Mouse (Mus musculus) liver, adult 2 months (tissue): ENCODE data around the gene Glrx2.

Experiments used
- CTCF ChIP-seq: fragments of 200-500 bp; IDR thresholded peaks from 2 replicates; pipeline ENCODE4 v1.5.1; 2011; ENCODE audit warnings: low read depth, low read length, control low read depth
- POLR2A ChIP-seq: fragments of 200-500 bp; IDR thresholded peaks from 2 replicates; pipeline ENCODE4 v1.6.1; 2011; ENCODE audit warnings: low read length, control low read depth; ENCODE audit not compliant: insufficient read depth; ENCODE audit errors: extremely low read depth

GRCm38 (mm10) chr1:143770444-143771109 lies 54.4 kb downstream of the Glrx2 start:
- TF ChIP-seq CTCF (no peak), POLR2A (no peak)
